Mouse (Mus musculus): Measurements from ENCODE around the gene Car8. TPM values are rescaled to one million over a fixed set of nuclear protein-coding genes. Genes with fewer than 3 reads are reported as not detected.

The Car8 gene
- 0.10 TPM for polyA plus RNA-seq (2017; shearing (Covaris generic))

DNA sequence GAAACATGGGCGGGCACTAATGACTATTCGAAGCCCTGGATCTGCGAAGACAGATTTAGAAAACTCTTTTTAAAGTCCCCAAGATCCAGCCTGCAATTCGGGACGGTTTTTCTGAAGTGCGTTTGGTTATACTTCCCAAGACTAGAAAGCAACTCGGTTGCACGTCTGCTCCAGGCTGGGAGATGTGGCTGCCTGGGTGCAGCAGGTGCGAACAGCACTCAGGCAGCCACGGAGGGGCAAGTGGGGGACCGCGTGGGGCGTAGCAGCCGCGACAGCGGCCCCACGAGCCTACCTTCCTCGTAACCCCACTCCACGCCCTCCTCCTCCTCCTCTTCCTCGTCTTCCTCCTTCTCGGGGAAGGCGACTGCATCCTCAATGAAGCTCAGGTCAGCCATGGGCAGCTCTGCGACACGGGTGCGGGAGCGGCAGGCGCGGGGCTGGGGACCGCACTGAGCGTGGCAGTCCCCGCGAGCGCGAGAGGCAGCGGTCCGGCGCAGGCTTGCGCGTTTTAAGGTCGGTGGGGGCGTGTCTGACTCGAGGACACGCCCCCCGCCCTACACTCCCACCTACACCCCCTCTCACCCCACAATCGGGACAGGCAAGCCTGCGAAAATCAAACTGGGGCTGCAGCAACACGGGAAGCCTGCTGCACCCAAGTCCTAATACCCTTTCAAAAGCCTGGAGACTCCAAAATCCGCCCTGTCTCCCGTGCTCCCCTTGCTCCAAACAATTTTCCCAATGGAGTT is at the start of gene Car8:
Car8 (minus strand) TSS at position 482 of the 746 bp plus-strand sequence.

